Mouse (Mus musculus) neural tube, embryonic 14.5 days (tissue): ENCODE data around the gene Mrpl28. TPM values are rescaled to one million over a fixed set of nuclear protein-coding genes. Genes with fewer than 3 reads are reported as not detected.

ENCODE experiments used
- ATAC-seq: fragments of 200-750 bp; cut with Nextera tagmentation; 2 replicates; pipeline ENCODE4 v1.8.0; 2017; ENCODE audit warnings: low read depth, mild to moderate bottlenecking, moderate TSS enrichment, moderate library complexity
- H3K27ac ChIP-seq: fragments of 300-500 bp; sonication (generic); 2 replicates; pipeline ENCODE4 v1.5.1; 2014; ENCODE audit warnings: low read depth, mild to moderate bottlenecking, control low read depth, low read length, moderate library complexity, mixed read lengths
- H3K27me3 ChIP-seq: fragments of 300-500 bp; sonication (generic); 2 replicates; pipeline ENCODE4 v1.6.1; 2014; ENCODE audit warnings: low read length; ENCODE audit not compliant: control insufficient read depth, insufficient read depth
- H3K36me3 ChIP-seq: fragments of 300-500 bp; sonication (generic); 2 replicates; pipeline ENCODE4 v1.6.1; 2014; ENCODE audit warnings: low read length, mixed read lengths; ENCODE audit not compliant: control insufficient read depth, insufficient read depth
- H3K4me1 ChIP-seq: fragments of 300-500 bp; sonication (generic); 2 replicates; pipeline ENCODE4 v1.6.1; 2014; ENCODE audit warnings: low read length; ENCODE audit not compliant: control insufficient read depth, insufficient read depth
- H3K4me2 ChIP-seq: fragments of 300-500 bp; sonication (generic); 2 replicates; pipeline ENCODE4 v1.6.1; 2014; ENCODE audit warnings: mild to moderate bottlenecking, low read depth, low read length, control low read depth
- H3K4me3 ChIP-seq: fragments of 300-500 bp; sonication (generic); 2 replicates; pipeline ENCODE4 v1.5.1; 2014; ENCODE audit warnings: low read depth, low read length, control low read depth, mixed read lengths
- H3K9ac ChIP-seq: fragments of 300-500 bp; sonication (generic); replicated peaks from 2 replicates; pipeline ENCODE4 v1.6.1; 2014; ENCODE audit warnings: low read depth, mild to moderate bottlenecking, control low read depth, low read length, mixed read lengths
- H3K9me3 ChIP-seq: fragments of 300-500 bp; sonication (generic); 2 replicates; pipeline ENCODE4 v1.6.1; 2016; ENCODE audit warnings: low read length; ENCODE audit not compliant: control insufficient read depth
- WGBS: fragments of 180-500 bp; shearing (Covaris S2); extraction: QIAGEN DNeasy Blood & Tissue Kit; methylation state at CpG from one replicate; pipeline ENCODE4 v1.1.7; 2014; 5-methylcytosine and 5-hydroxymethylcytosine counted together
- polyA plus RNA-seq: library from polyadenylated mRNA; unstranded; fragments of >200 nt; fragmentation: Nextera tagmentation; extraction: Ambion mirVana; gene quantifications from 2 replicates; pipeline ENCODE4 v1.2.1, GENCODE M21; 2014

Mrpl28 gene
- 177 and 192 TPM in 2 replicates for polyA plus RNA-seq

DNA sequence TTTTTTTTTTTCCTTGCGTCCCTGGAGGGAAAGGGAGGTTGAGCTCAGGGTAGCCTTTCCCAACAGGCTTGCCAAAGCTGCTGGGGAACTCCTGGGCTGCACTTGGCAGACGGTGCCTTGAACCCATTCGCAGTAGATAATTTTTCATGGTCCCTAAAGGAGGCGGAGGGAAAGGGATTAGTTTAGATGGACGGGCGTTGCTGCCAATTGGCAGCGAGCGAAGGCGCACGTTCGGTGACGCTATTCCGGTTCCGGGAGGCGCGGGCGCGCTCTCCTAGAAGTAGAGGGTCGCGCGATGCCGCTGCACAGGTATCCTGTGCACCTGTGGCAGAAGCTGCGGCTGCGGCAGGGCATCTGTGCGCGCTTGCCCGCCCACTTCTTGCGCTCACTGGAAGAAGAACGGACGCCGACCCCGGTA, at the start of gene Mrpl28:
Gene Mrpl28, plus strand, starts transcription at position 234 of the 418 bp plus-strand sequence.
- H3K9me3 ChIP-seq, result no peaks in the 10 kb centered on the region
- WGBS, result under 1% methylated on average over 32 of the region's 32 CpGs
- H3K4me3 ChIP-seq, result peak within 1 kb of the TSS; percentile 88
- peaks cover 16% of the 10 kb centered on the region for H3K36me3 ChIP-seq
- H3K27ac ChIP-seq, result no peak within 1 kb of the TSS
- H3K4me2 ChIP-seq, result peak within 1 kb of the TSS; percentile 88
- peak; percentile 90 for ATAC-seq
- peak within 1 kb of the TSS; percentile 78 for H3K9ac ChIP-seq
- no peaks in the 10 kb centered on the region for H3K27me3 ChIP-seq
- H3K4me1 ChIP-seq, result peaks cover 10% of the 10 kb centered on the region

DNA sequence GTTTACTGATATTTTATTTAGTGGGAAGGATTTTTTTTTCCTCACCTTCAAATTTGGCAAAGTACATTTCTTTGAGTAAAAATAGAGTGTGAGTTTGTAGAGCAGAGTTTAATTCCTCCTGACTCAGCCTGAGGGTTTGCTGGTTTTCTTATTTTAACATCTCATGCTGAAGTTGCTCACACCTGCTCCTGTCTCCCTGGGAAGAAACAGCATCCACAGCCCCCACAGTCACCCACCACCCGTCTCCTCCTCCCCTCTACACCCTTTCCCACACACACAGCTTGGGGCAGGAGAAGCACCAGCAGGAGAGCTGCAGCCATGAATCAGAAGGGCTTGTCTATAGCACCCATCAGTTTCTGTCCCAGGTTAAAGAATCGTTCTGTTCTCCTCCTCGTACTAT, 48.1 kb upstream of the Mrpl28 start:
- H3K27ac ChIP-seq, result no peak overlapping the region
- H3K36me3 ChIP-seq, result no peaks in the 10 kb centered on the region
- H3K4me2 ChIP-seq, result no peak overlapping the region
- no peaks in the 10 kb centered on the region for H3K9me3 ChIP-seq
- H3K27me3 ChIP-seq, result no peaks in the 10 kb centered on the region
- H3K4me3 ChIP-seq, result no peak overlapping the region
- 68% methylated on average over 3 of the region's 3 CpGs for WGBS
- no peaks in the 10 kb centered on the region for H3K4me1 ChIP-seq
- ATAC-seq, result no peak
- no peak overlapping the region for H3K9ac ChIP-seq

DNA sequence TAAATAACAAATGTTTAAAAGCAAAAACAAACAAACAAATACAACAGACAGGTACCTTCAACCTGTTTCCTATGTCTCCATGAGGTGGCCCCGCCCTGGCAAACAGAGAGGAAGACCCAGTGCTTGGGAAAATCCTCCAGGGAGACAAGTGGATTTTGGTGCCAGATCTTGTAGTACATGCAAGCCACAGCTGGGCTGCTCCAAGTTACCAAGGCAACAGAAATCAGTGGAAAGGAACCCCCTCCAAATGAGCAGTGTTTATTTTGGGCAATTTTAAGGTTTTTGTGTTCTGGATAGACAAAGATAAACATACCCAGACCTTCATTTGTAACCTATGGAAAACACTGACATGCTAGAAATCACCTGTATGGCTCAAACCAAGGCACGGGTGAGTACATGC, 44.4 kb upstream of the Mrpl28 start:
- ATAC-seq, result no peak
- Histone ChIP-seq H3K9ac (no peak overlapping the region), H3K4me3 (no peak overlapping the region), H3K27ac (no peak overlapping the region), H3K4me2 (no peak overlapping the region), H3K4me1 (no peaks in the 10 kb centered on the region), H3K9me3 (no peaks in the 10 kb centered on the region), H3K36me3 (peaks cover 6% of the 10 kb centered on the region; the same call in 1 of the 2 replicates), H3K27me3 (no peaks in the 10 kb centered on the region)
- 71% methylated on average over 2 of the region's 2 CpGs for WGBS

DNA sequence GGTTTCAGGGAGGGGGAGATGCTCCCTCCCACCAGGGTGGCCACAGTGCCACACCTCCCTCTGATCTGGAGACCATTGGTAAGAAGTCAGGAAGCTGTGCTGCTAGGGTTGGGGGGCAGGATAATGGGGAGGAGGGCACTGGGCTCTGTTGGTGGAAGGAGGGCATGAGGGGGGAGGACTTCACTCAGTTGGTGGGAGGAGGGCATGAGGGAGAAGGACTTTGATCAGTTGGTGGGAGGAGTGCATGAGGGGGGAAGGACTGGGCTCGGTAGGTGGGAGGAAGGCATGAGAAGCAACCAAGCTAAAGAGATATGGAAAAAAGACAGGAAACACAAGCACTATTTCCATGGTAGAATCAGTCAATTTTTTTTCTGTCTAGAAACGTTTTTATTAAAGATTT, 42.4 kb upstream of the Mrpl28 start:
- WGBS, result 49% methylated on average over 2 of the region's 2 CpGs
- Histone ChIP-seq H3K27ac (no peak overlapping the region), H3K4me1 (no peaks in the 10 kb centered on the region), H3K27me3 (no peaks in the 10 kb centered on the region), H3K36me3 (peaks cover 6% of the 10 kb centered on the region; the same call in 1 of the 2 replicates), H3K4me2 (no peak overlapping the region), H3K4me3 (no peak overlapping the region), H3K9me3 (no peaks in the 10 kb centered on the region), H3K9ac (no peak overlapping the region)
- ATAC-seq, result no peak

DNA sequence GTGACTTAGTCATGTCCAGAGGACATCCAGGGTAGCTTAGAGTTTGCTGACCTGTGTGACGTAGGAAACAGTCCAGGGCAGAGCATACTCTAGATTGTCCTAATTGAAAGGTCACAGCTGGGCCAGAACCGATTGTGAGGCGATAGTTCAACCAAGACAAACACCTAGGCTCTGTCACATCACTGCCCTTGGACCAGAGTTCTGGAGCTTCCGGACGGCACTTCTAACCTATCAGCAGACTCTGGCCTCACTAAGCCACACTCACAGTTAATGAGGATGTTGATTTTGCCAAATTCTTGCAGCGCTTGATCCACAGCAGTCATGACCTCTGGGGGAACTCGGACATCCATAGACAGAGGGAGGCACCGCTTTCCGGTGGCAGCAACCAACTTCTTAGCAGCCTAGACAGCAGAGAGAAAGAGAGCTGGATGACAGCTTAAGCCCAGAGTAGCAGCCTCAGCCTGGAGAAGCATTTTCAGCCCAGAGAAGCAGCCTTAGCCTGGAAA, 36.2 kb upstream of the Mrpl28 start:
- H3K4me1 ChIP-seq, result no peaks in the 10 kb centered on the region
- H3K27me3 ChIP-seq, result no peaks in the 10 kb centered on the region
- H3K27ac ChIP-seq, result no peak overlapping the region
- peaks cover 6% of the 10 kb centered on the region; the same call in 1 of the 2 replicates for H3K36me3 ChIP-seq
- H3K4me3 ChIP-seq, result no peak overlapping the region
- H3K9ac ChIP-seq, result no peak overlapping the region
- no peaks in the 10 kb centered on the region for H3K9me3 ChIP-seq
- no peak for ATAC-seq
- no peak overlapping the region for H3K4me2 ChIP-seq
- 97% methylated on average over 9 of the region's 9 CpGs for WGBS

DNA sequence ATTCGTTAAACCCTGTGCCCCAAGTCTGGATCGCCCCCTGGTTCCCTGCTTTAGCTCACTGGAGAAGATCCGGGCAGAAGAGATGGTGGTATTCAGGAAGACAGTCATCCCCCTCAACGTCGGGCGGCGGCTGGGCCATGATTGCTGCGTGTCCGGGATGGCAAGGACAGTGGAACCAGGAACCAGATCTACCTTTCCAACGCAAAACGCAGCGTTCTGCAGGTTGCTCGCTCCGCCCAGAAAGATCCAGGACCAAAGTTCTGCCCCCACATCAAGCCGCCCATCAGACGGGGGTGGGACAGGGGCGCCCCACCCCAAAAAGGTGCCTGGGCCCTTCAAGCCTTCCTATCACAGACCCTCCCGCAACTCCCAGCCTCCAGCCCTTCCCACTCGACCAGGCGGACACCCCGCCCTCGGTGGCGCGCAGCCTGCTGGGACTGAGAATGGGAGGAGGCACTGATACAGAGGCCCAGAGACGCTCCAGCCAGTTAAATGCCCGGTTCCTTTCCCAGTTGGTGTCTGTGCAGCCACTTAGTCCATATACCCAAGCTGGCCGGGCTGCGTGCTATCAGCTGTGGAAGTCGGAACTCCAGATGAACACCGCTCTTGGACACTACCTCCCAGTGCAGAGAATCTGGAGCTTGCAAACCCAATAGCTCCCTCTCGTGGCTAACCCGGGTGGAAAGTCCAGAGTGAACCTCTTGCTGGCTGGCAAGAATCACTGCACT, 33.2 kb upstream of the Mrpl28 start, which contains the start of gene Decr2:
Gene Decr2, minus strand, starts transcription at position 433 of the 728 bp plus-strand sequence.
- no peaks in the 10 kb centered on the region for H3K4me1 ChIP-seq
- peak within 1 kb of the TSS; percentile 72 for H3K9ac ChIP-seq
- no peaks in the 10 kb centered on the region for H3K36me3 ChIP-seq
- H3K9me3 ChIP-seq, result no peaks in the 10 kb centered on the region
- peak within 1 kb of the TSS; percentile 60 for H3K27ac ChIP-seq
- H3K4me3 ChIP-seq, result peak within 1 kb of the TSS; percentile 55
- H3K27me3 ChIP-seq, result no peaks in the 10 kb centered on the region
- ATAC-seq, result peak; percentile 86
- peak within 1 kb of the TSS; percentile 62 for H3K4me2 ChIP-seq
- WGBS, result 4% methylated on average over 32 of the region's 32 CpGs

DNA sequence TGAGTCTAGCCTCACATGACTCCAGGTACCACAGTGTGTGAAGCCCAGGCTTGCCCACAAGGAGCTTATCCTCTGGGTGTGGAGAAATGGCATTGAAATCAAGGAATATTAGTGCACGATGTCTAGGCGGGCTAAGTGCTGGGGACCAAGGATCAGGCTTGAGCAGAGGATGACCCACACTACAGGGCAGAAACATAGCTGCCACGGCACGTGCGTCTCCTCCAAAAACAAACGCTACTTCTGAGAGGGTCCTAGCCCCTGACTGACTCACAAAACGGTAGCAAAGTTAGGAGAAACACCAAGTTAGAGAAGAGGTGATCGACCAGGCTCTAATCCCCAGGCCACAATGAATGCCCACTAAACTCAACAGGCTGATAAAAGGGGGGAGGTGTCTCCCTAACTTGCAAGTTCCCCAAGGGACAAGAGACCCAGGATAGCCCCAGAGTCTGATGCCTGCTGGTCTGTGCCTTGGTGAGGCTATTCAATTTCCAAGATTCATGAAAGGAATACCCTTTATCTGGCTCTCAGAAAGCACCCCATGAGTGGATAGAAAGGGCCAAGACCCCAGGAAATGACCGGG, 28.7 kb upstream of the Mrpl28 start:
- Histone ChIP-seq H3K36me3 (no peaks in the 10 kb centered on the region), H3K9ac (peak overlapping the region; percentile 66), H3K27ac (no peak overlapping the region), H3K4me2 (peak overlapping the region; percentile 79), H3K9me3 (no peaks in the 10 kb centered on the region), H3K27me3 (no peaks in the 10 kb centered on the region), H3K4me1 (no peaks in the 10 kb centered on the region), H3K4me3 (peak overlapping the region; percentile 60)
- no peak for ATAC-seq
- WGBS, result 28% methylated on average over 9 of the region's 9 CpGs

DNA sequence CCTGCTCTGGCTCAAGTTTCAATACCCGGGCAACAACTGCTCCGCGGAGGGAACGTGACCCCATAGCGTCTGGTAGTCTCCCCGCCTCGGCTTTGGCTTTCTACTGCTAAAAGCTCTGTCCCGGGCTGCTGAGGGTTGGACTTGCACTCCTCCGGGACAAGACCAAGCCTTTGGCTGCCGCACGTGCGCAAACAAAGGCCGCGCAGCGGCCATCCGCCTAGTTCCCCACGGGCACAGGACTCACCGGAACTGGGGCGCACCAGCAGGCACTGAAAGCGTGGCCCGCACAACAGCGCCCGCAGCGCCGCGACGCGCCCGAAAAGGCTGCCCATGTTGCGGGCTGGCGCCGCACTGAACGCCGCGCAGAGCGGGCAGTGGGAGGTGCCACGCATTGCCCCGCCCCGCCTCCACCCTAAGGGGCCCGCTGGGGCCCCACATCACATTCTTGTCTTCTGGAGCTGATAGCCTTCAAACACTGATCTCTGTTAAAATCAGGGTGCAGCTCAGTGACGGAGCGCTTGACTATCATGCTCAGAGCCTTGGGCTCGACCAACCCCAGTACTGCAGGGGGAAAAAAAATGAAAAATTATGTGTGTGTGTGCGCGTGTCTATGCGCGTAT, 28.1 kb upstream of the Mrpl28 start, which contains the start of gene Nme4:
Gene Nme4, minus strand, starts transcription at position 482 of the 620 bp plus-strand sequence.
- Histone ChIP-seq H3K4me3 (peak within 1 kb of the TSS; percentile 60), H3K9me3 (no peaks in the 10 kb centered on the region), H3K4me1 (no peaks in the 10 kb centered on the region), H3K27ac (no peak within 1 kb of the TSS), H3K27me3 (no peaks in the 10 kb centered on the region), H3K9ac (peak within 1 kb of the TSS; percentile 66), H3K36me3 (no peaks in the 10 kb centered on the region), H3K4me2 (peak within 1 kb of the TSS; percentile 79)
- whole genome bisulfite sequencing, result 3% methylated on average over 47 of the region's 47 CpGs
- ATAC-seq, result peak; percentile 81

DNA sequence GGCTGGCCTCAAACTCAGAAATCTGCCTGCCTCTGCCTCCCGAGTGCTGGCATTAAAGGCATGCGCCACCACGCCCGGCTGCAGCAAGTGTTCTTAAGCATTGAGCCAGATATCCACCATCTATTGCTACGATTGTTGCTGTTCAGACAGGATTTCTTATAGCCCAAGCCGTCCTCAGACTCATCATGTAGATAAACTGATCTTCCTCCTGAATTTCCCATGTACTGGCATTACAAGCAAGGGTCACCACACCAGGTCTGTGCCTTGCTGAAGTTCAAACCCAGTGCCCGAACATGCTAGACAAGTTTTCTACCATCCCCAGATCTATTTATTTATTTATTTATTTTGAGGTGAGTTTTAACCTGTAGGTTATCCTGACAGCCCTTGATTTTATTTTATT, 24.8 kb upstream of the Mrpl28 start:
- Histone ChIP-seq H3K9me3 (no peaks in the 10 kb centered on the region), H3K9ac (no peak overlapping the region), H3K4me1 (no peaks in the 10 kb centered on the region), H3K27ac (no peak overlapping the region), H3K27me3 (no peaks in the 10 kb centered on the region), H3K4me3 (no peak overlapping the region), H3K4me2 (no peak overlapping the region), H3K36me3 (no peaks in the 10 kb centered on the region)
- ATAC-seq, result no peak
- 91% methylated on average over 7 of the region's 7 CpGs for WGBS
